Mouse (Mus musculus) testis, adult 10 weeks (tissue): ENCODE data around the gene Tusc2. TPM values are rescaled to one million over a fixed set of nuclear protein-coding genes. Genes with fewer than 3 reads are reported as not detected.

ENCODE experiments used
- polyA plus RNA-seq: library from polyadenylated mRNA; stranded (reverse); fragments of 350-450 nt; fragmentation: Illumina TruSeq; extraction: RNeasy Lipid Tissue Mini Kit (QIAGEN cat#74804); gene quantifications from one replicate; pipeline ENCODE4 v1.2.3, GENCODE M21; 2014; ENCODE audit warnings: low read depth, low replicate concordance

Tusc2 gene
- polyA plus RNA-seq, result 6.6 TPM

GRCm38 (mm10) chr9:107563029-107563581 lies at the start of gene Tusc2:
TSS of gene Tusc2 (plus strand) at chr9:107563255.

GRCm38 (mm10) chr9:107533791-107534407 lies 29.2 kb upstream of the Tusc2 start, which contains the start of gene Tmem115:
TSS of gene Tmem115 (plus strand) at chr9:107533945.

GRCm38 (mm10) chr9:107541474-107542351 lies 21.3 kb upstream of the Tusc2 start, which contains the start of the genes Cyb561d2 and Nprl2:
TSS of gene Cyb561d2 (minus strand) at chr9:107542193.
TSS of gene Nprl2 (plus strand) at chr9:107542226.

GRCm38 (mm10) chr9:107547026-107547425 lies 16.0 kb upstream of the Tusc2 start, which contains the start of gene Zmynd10:
TSS of gene Zmynd10 (plus strand) at chr9:107547298.

GRCm38 (mm10) chr9:107551117-107551889 lies 11.8 kb upstream of the Tusc2 start, which contains the start of gene Rassf1:
TSS of gene Rassf1 (plus strand) at chr9:107551555.

GRCm38 (mm10) chr9:107567702-107568319 lies 4.8 kb downstream of the Tusc2 start, which contains the start of gene Hyal2:
TSS of gene Hyal2 (plus strand) at chr9:107567945.

GRCm38 (mm10) chr9:107576357-107577107 lies 13.5 kb downstream of the Tusc2 start, which contains the start of gene Hyal1:
TSS of gene Hyal1 (plus strand) at chr9:107576927.

GRCm38 (mm10) chr9:107578587-107578986 lies 15.5 kb downstream of the Tusc2 start, which contains the start of gene Naa80:
TSS of gene Naa80 (plus strand) at chr9:107578887.

GRCm38 (mm10) chr9:107580501-107581317 lies 17.7 kb downstream of the Tusc2 start, which contains the start of gene Hyal3:
TSS of gene Hyal3 (plus strand) at chr9:107580818.

GRCm38 (mm10) chr9:107586974-107587832 lies 24.1 kb downstream of the Tusc2 start, which contains the start of gene Ifrd2:
TSS of gene Ifrd2 (plus strand) at chr9:107587642.

GRCm38 (mm10) chr9:107608741-107609432 lies 45.8 kb downstream of the Tusc2 start, which contains the start of gene Sema3b:
TSS of gene Sema3b (minus strand) at chr9:107609229.

Other genes starting within 250 kb of the Tusc2 start
- gene Hemk1, start 224.9 kb upstream of the Tusc2 start, polyA plus RNA-seq, result 5.6 TPM
- 0.15 TPM for gene 6430571L13Rik, start 222.7 kb upstream of the Tusc2 start, polyA plus RNA-seq
- 0.48 TPM for gene Cacna2d2, start 163.6 kb upstream of the Tusc2 start, polyA plus RNA-seq
- 0.27 TPM for gene Tmem115, start 29.3 kb upstream of the Tusc2 start, polyA plus RNA-seq
- gene Cyb561d2, start 21.1 kb upstream of the Tusc2 start, polyA plus RNA-seq, result 1.2 TPM
- 2.4 TPM for gene Nprl2, start 21.0 kb upstream of the Tusc2 start, polyA plus RNA-seq
- 17.7 TPM for gene Zmynd10, start 16.0 kb upstream of the Tusc2 start, polyA plus RNA-seq
- 34.0 TPM for gene Rassf1, start 11.7 kb upstream of the Tusc2 start, polyA plus RNA-seq
- 0.08 TPM for gene Hyal2, start 4.7 kb downstream of the Tusc2 start, polyA plus RNA-seq
- 1.2 TPM for gene Hyal1, start 13.7 kb downstream of the Tusc2 start, polyA plus RNA-seq
- gene Naa80, start 15.6 kb downstream of the Tusc2 start, polyA plus RNA-seq, result 1.5 TPM
- gene Hyal3, start 17.6 kb downstream of the Tusc2 start, polyA plus RNA-seq, result 0.32 TPM
- 6.6 TPM for gene Ifrd2, start 24.4 kb downstream of the Tusc2 start, polyA plus RNA-seq
- 0.15 TPM for gene Sema3b, start 46.0 kb downstream of the Tusc2 start, polyA plus RNA-seq
- 13.9 TPM for gene Gnai2, start 72.1 kb downstream of the Tusc2 start, polyA plus RNA-seq
- gene Slc38a3, start 106.3 kb downstream of the Tusc2 start, polyA plus RNA-seq, result not detected
- not detected for gene Gnat1, start 116.5 kb downstream of the Tusc2 start, polyA plus RNA-seq
- gene Sema3f, start 147.2 kb downstream of the Tusc2 start, polyA plus RNA-seq, result 0.32 TPM
- 163 TPM for gene Rbm5, start 207.7 kb downstream of the Tusc2 start, polyA plus RNA-seq